Mouse (Mus musculus) myocyte (in vitro differentiated cells): ENCODE data around the gene Prkab1.

Source experiments
- CEBPB ChIP-seq: IDR thresholded peaks from 2 replicates; pipeline ENCODE4 v1.6.1; 2011; ENCODE audit warnings: mild to moderate bottlenecking, moderate library complexity; ENCODE audit not compliant: poor library complexity, insufficient read depth, severe bottlenecking
- E2F4 ChIP-seq: IDR thresholded peaks from one replicate; pipeline ENCODE4 v1.6.1; 2011; ENCODE audit warnings: mild to moderate bottlenecking, control low read depth, moderate library complexity; ENCODE audit not compliant: insufficient read depth
- MAX ChIP-seq: IDR thresholded peaks from one replicate; pipeline ENCODE4 v1.6.1; 2011; ENCODE audit warnings: low read depth, mild to moderate bottlenecking, control low read depth
- MYOD1 ChIP-seq, 3 experiments: IDR thresholded peaks; one replicate each; pipeline ENCODE4 v1.6.1; 2011; ENCODE audit warnings: control low read depth in 2 of 3, low read depth in 2 of 3, mild to moderate bottlenecking in 2 of 3, moderate library complexity in 1 of 3; ENCODE audit not compliant: insufficient read length in 2 of 3, control insufficient read depth in 1 of 3
- MYOG ChIP-seq, 3 experiments: IDR thresholded peaks; one replicate each; pipeline ENCODE4 v1.6.1; 2011; ENCODE audit warnings: control low read depth in 2 of 3, low read depth in 2 of 3, mild to moderate bottlenecking in 2 of 3; ENCODE audit not compliant: insufficient read length in 2 of 3, control insufficient read depth in 1 of 3, insufficient read depth in 1 of 3
- POLR2A ChIP-seq: IDR thresholded peaks from one replicate; pipeline ENCODE4 v1.6.1; 2011; ENCODE audit warnings: low read depth, mild to moderate bottlenecking, control low read depth, moderate library complexity; ENCODE audit not compliant: insufficient read length
- POLR2AphosphoS2 ChIP-seq: IDR thresholded peaks from one replicate; pipeline ENCODE4 v1.6.1; 2011; ENCODE audit warnings: low read depth, control low read depth; ENCODE audit not compliant: insufficient read length
- REST ChIP-seq: IDR thresholded peaks from one replicate; pipeline ENCODE4 v1.6.1; 2011; ENCODE audit warnings: mild to moderate bottlenecking, control low read depth, moderate library complexity; ENCODE audit not compliant: insufficient read depth, insufficient read length
- SRF ChIP-seq: IDR thresholded peaks from one replicate; pipeline ENCODE4 v1.6.1; 2011; ENCODE audit warnings: low read depth; ENCODE audit not compliant: control insufficient read depth, insufficient read length
- TCF12 ChIP-seq: IDR thresholded peaks from one replicate; pipeline ENCODE4 v1.6.1; 2011; ENCODE audit warnings: mild to moderate bottlenecking, control low read depth; ENCODE audit not compliant: poor library complexity, insufficient read depth, severe bottlenecking
- TCF3 ChIP-seq: IDR thresholded peaks from one replicate; pipeline ENCODE4 v1.6.1; 2011; ENCODE audit warnings: low read depth, control low read depth; ENCODE audit not compliant: insufficient read length
- USF1 ChIP-seq: IDR thresholded peaks from one replicate; pipeline ENCODE4 v1.6.1; 2011; ENCODE audit warnings: low read depth, mild to moderate bottlenecking, control low read depth, moderate library complexity

DNA sequence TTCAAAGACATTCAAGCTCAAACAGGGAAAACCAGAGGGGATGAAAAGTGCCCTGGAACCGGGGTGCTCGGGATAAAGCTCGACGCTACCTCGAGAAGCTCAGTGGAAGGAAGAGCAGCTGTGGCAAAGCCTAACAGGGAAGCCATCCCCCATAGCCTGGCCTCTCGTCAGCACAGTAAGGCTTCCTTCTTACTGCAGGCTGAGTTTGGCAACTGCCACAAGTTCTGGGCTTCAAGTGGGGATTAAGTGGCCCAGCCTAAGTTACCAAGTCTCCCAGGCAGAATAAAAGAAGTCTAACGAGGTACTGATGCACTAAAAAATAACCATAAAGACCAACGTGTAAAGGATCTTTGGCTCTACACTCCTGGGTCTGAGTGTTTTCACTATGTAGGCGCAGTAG lies 6.1 kb downstream of the Prkab1 start:
- TF ChIP-seq POLR2A (no peak), MAX (no peak), USF1 (no peak), POLR2AphosphoS2 (no peak), CEBPB (no peak), E2F4 (no peak), MYOG (IDR thresholded peaks at IDR 0.05; ENCODE audit: control insufficient read depth in 1 of 3, insufficient read depth in 1 of 3, insufficient read length in 2 of 3, low read depth in 2 of 3) (no peak), SRF (no peak), TCF12 (no peak), MYOD1 (IDR thresholded peaks at IDR 0.05; ENCODE audit: control insufficient read depth in 1 of 3, insufficient read length in 2 of 3, low read depth in 2 of 3) (no peak), TCF3 (no peak), REST (no peak)
